Comparison of ENCODE assay signal across 18 mouse cellular contexts in genomic region chr12:45049894-45050293, GRCm38 (mm10). TPM values are rescaled to one million over a fixed set of nuclear protein-coding genes. Genes with fewer than 3 reads are reported as not detected.
DNase-seq lines count a peak whose midpoint lies in the region.
"Had no signal": no experiment of that assay in that cellular context is flagged by ENCODE, and none has a peak within 500 bp of the region (broad histone marks: within the 10 kb centered on the region; RNA-seq: fewer than 3 reads in every experiment).

No protein-coding gene starts in this region.

- DNase-seq in gastrocnemius, adult 18-20 months (ENCODE audit: low spot score) = peak; percentile 75
- no peak for DNase-seq in gastrocnemius, postnatal 10 days
- DNase-seq in urinary bladder, postnatal 14 days (ENCODE audit: low spot score) = peak; percentile 10
- no peak for DNase-seq in urinary bladder, postnatal 25 days (ENCODE audit: low spot score)
- peak; percentile 70 for DNase-seq in heart, postnatal 25 days (ENCODE audit: low spot score)
- DNase-seq in cerebellum, adult 9-10 months = no peak
- DNase-seq in spleen, postnatal 14 days (ENCODE audit: low spot score in 2 of 2) = no peak
- DNase-seq: adrenal gland, postnatal 14 days; cerebellum, adult 9-11 months; kidney, adult 8-10 months; kidney, postnatal 10 days; left cerebral cortex, postnatal 4 days; lung, postnatal 4 days; midbrain, embryonic 14.5 days; right cerebral cortex, postnatal 14 days; spleen, adult 18-20 months; thymus, postnatal 25 days had no signal

- intact Hi-C loops in heart, postnatal 25 days (cut with DNase I) = loop anchor here (5.0 kb wide), 1 partner anchor 38 kb away; no protein-coding TSS in a partner anchor

RNA-seq across cellular contexts. Expression of gene Stxbp6, which starts 24.6 kb away (rescaled TPM):
- total RNA-seq in gastrocnemius, adult 18-20 months (2021) = 1 to 10 TPM; 4.7 to 5.0 TPM
- total RNA-seq in gastrocnemius, postnatal 10 days (2021) = 10 to 100 TPM; 11.4 to 11.7 TPM
- 10 to 100 TPM in 1 of 2 experiments, 1 to 10 TPM in 1; 9.3 to 16.5 TPM for total RNA-seq in heart, postnatal 25 days (2021)
- total RNA-seq: megakaryocyte-erythroid progenitor cell, adult 5-6 weeks had no signal

Comparison
In these comparisons a context has a peak if more than half of its experiments do, and no peak if none do; other contexts are left out.
1. DNase-seq: peak in gastrocnemius, adult 18-20 months (single experiment), urinary bladder, postnatal 14 days (single experiment) and heart, postnatal 25 days (single experiment); none in gastrocnemius, postnatal 10 days (single experiment), urinary bladder, postnatal 25 days (single experiment), cerebellum, adult 9-10 months (single experiment) and spleen, postnatal 14 days (0 of 2).